Mouse (Mus musculus) regulatory T cell (primary cell): ENCODE data around the gene Rnf215.
"Not testable (repeated sequence)": the region's sequence is repeated elsewhere in the genome, so short reads cannot be mapped to it uniquely, and the experiment has no call there.

ENCODE experiments used
- in situ Hi-C: fragments of 300-600 bp; cut with MboI, MseI; formaldehyde crosslinking; loops from one replicate; pipeline ENCODE4 v1.15.1; 2025; ENCODE audit warnings: high pct_unique_total_duplicates

Rnf215 gene

DNA sequence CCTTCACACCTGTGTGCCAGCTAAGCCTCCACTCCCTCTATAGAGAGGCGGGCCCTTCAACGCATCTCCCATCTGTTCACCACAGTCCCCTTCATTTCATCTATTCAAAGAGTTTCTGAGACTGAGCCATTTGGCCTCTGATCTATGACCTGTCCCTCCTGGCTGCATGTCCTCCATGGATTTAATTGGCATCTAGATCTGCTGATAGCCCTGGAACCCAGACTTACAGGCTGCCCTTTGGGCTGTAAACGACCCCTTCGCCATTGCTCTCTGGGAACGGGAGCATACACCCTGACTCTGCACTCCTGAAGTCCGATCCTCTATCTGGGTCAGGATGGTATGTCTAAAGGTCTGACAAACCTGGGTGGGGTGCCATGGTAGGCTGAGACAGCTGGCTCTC, 22.1 kb upstream of the Rnf215 start:
- in situ Hi-C loops: no loop called here

DNA sequence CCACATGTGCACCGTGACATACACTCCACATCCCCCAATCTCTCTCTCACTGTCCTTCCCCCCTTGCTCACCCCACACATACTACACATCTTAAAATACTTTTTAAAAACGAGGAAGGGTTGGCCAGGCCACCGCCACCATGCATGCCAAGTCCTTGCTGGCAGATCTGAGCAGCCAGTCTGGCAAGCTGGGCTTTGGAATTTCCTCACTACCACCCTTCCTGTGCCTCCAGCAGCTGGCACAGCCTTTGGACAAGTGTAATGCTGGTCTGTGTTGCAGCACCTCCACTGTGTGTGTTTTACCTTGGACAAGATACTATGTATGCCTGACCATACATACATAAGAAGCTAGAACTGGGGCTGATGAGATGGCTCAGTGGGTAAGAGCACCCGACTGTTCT, 21.5 kb upstream of the Rnf215 start:
- in situ Hi-C loops: no loop called here

DNA sequence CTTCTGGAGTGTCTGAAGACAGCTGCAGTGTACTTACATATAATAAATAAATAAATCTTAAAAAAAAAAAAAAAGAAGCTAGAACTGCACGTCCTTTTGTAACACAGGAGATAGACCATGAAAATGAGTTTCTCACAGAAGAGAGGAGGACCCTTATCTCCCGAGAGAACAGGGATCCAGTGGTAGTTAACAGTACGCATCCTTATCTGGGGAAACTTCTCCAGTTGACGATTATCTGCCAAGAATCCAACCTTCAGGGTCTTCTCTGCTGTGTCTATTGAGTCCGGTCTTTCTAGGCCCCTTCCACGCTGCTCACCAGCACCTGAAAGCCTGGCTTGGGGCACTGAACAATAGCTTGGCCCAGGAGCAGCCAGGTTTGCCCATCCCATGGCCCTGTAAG, 21.0 kb upstream of the Rnf215 start:
- in situ Hi-C loops: no loop called here

DNA sequence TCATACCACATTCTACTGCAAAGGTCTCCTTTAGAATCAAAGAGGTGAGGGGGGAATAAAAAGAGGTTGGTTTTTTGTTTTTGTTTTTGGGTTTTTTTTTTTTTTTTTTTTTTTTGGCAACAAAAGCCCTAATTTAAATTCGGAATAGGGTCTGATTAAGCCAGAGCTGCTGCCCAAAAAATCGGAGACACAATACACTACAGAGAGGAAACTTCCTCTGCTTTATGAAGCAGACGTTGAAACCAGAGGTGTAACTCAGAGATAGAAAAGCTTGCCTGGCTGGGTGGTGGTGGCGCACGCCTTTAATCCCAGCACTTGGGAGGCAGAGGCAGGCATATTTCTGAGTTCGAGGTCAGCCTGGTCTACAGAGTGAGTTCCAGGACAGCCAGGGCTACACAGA, 20.5 kb upstream of the Rnf215 start:
- in situ Hi-C loops: not testable (repeated sequence)

DNA sequence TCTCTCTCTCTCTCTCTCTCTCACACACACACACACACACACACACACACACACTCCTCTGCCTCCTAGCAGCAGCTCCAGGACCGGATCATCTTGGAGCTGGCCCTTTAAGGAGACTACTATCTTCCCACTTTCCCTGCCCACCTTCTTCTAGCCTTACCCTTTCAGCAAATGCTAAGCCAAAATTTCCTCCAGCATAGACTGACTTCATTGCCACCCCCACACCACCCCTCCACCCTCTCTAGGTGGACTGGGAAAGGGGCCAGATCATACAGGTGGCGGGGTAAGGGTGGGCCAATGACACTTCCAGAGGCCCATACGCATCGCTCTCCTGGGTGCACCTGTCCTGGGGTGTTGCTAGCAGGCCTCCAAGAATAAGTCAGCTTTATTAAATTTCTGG, 19.6 kb upstream of the Rnf215 start:
- in situ Hi-C loops: no loop called here

DNA sequence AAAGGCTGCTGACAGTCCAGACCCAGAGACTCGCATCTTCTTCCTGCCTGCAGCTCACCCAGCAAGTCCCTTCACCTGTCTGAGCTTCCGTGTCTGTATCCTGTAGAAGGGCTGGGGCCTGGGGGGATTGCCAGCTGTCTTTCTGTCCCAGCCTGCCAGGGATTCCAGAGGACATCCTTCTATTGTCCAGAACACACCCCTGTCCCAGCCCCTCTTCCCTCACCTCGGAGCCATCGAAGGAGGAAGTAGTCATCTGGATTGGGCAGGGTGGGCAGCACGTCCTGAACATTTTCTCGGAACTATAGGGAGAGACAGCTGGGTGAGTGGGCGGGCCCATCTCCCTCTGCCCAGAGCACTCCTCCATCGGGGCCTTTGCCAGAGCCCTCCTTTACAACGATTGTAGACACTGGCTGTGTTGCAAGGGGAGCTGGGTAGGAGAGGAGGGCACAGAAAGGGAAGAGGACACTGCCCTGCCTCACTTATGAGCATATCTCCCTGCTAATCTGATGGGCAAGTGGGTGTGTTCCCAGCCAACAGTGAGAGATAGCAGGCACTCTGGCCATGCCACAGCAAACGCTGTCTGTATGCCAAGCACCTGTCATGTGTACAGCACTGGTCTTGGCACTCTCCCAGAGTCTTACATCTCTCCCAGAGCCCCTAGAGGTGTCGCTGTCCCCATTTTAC, 18.4 kb upstream of the Rnf215 start:
- in situ Hi-C loops: no loop called here

DNA sequence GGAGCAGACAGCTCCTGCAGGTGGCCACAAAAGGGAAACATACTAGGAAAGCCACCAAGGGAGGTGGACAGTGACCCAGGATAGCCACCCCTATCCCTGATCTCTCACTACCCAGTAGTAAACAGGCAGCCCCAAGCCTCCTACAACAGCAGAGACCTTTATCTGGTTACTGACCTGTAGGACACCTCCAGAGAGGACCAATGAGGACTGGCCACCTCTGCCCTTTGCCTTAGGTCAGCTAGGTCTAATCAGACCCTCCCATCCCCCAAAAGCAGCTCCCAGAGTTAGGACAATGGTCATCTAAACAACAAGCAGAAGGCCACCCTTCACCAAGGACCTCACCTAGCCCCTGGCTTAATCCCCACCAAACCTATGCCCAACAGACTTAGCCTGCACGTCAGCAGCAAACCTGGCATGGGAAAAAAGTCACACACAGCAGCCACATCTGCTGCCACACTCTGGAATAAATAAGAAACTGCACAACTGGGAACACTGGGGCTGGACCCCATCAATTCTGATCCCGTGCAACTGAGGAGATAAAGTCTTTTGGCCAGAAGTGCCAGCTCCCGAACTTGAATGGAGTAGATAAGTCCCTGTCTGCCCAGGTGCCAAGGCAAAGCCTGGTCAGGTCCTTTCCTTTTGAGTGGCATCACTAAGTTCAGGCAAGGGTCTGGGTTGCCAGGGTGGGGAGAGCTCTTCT, 17.5 kb upstream of the Rnf215 start:
- in situ Hi-C loops: no loop called here

DNA sequence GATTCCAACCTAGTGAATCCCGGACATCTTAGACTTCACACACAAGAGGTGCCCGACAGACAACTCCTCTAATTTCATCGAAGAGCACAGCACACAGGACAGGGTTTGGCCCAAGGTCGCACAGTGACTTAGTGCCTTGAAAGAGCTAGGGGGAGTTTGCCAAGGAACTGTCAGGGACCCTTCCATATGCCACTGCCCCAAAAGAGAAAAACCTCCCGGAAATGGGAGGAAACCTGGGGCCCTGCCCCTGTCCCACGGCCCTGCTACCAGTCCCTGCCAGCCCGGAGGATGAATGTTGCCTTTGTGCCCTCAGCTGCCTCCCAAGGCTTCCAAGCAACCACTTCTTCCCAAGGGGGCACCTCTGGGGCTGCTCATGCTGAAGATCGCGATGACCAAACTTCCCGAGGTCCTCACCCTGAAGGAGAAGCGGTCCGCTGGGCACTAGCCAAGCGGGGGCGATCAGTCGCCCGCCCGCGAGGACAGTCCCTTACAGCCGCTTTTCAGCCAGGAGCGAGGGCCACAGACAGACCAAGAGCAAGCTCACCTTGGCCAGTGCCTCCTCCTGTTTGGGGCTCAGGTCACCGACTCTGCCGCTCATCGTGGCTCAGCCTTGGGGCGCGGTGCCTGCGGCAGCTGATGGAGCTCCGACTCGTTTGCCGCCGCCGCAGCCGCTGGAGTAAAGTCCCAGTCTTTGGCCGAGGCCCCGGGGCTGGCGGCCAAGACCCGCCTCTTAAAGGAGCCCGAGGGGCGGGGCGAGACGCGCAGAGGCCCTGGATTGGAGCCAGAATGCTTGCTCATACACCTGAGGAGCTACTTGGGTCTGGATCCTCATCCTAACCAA, 16.7 kb upstream of the Rnf215 start:
- in situ Hi-C loops: no loop called here

DNA sequence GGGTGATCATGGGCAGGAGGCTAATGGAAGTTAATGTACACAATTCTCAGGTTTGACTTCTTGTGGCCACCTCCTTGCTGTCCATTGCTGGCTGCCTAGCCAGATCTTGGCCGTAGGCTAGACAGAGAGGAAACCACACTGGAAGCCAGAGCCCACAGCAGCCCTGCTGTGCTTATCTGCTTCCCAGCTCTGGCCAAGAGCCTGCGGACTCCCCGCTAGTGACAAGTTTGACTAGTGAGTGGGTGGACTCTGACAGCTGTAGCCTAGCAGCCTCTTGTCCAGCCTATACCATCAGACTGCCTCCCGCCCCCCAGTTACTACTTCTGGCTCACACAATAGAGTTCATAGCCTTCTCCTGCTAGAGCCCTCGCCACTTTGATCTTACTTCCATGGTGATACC, 15.4 kb upstream of the Rnf215 start:
- in situ Hi-C loops: no loop called here

DNA sequence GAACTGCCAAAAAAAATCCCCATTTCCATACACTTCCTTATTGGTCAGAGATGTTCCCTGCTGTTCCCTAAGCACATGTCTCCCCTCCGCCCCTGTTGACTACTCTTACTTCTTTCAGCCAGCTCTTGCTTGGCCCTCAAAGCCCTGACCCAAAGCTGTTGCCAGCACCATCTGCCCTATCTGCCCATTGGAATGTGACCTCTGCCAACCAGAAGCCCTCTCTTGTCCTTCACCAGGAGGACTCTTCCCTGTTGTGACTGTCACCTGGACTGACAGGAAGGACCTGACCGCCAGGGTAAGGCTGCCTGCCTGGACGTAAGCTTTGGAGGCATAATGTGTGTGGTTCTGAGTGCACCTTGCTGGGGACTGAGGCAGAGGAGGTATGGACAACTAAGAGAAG, 13.3 kb upstream of the Rnf215 start:
- in situ Hi-C loops: no loop called here

DNA sequence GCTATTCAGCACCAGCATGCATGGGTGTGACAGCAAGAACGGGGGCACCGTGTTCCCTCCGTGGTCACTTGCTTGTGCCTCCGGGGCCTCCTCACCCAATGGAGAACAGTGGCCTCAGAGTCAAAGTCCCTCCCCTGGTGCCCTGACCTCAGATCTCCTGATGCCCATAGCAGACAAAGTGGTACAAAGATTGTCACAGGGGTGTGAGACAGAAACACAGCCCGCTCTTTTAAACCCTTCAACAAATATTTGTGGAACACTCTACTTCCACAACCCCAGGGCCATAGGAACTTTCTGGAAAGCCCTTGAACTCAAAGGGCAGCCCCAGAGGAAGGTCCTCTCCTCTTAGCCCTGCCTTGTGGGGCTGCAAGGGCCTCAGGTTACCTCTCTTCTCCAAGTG, 12.8 kb upstream of the Rnf215 start:
- in situ Hi-C loops: no loop called here

DNA sequence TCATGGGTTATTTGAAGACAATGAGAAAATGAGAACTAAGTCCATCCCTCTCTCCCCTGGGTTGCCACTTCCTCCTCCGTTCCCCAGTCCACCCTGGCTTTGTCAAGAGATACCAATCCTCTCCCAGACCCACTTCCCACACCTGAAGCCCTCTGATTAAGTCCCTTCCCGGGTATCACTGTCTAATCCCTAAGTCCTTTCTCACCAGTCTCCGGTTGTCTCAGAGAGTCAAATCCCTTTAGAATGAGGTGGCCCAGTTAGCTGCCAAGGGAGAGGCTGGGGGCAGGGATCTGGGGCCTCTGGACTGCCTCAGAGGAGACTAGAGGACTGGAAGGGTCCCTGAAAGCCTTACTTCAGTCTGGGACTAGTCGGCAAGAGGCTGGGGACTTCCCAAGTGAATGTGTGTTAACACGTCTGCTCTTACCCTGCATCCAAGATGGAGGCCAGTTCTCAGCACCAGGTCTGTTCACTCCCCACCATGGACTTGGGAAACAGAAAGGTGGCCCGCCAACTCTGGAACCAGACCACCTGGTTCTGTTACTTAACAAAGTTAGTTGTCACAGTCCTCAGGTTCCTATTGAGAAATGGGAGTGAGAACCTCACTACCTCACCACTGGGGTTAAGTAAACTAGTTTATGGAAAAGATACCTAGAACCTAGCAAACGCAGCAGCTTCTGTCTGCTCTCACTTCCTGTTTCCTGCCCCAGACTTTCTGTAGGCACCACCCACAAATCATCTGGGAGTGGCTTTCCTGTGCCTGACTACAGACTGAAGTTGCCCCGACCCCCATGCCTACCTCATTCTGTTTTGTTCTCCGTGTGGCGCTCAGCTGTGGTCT, 12.0 kb upstream of the Rnf215 start, which contains the start of gene Sec14l2:
Gene Sec14l2, minus strand, starts transcription at position 674 of the 838 bp plus-strand sequence.
- in situ Hi-C loops: no loop called here

DNA sequence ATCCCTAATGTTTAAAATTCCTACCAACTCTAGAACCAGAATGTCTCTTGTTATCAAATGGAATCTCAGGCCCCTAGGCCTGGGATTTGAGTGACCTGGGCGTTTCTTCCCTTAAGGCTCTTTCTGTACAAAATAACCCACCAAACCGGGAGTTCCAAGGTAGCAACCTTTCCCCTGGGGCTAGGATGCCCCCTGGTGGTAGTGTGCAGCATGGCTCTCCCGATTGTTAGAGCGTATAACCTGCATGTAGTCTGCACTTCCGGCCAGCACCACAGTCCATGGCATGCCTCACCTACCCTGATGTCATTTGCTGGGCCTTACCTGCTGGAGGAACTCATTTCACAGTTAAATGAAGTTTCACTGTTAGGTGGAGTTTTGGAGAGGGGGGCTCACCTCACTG, 11.1 kb upstream of the Rnf215 start:
- in situ Hi-C loops: no loop called here

DNA sequence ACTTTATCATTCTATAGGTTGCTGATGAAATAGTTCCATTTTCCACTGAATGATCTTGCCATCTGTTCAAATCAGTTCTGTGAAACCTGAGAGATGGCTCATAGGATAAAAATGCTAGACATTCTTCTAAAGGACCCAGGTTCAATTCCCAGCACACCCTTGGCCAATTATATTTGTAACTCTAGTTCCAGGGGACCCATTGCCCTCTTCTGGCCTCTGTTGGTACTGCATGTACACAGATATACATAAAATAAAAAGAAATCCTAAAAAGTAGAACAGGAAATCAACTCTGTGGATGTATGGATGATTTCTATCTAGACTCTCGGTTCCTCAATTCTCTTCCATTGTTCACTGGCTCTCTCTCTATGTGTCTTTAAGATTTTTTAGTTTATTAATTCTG, 7.9 kb upstream of the Rnf215 start:
- in situ Hi-C loops: no loop called here

DNA sequence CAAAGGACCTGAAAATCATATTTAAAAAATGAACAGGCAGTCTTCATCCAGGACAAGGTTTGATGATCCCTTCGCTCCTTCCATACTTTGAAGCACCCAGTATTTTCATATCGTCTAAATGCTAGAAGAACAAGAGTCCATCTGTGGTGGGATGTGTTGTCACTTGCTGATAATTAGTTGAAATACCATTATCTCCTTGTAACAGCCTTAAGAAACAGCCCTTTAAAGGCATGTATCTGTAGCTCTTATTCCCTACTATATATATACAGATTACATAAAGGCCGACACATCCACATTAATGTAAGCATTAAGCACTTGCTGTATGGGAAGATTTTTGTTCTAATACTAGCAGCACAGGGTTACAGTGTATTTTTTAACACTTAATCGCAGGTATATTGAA, 6.5 kb upstream of the Rnf215 start:
- in situ Hi-C loops: not testable (repeated sequence)

DNA sequence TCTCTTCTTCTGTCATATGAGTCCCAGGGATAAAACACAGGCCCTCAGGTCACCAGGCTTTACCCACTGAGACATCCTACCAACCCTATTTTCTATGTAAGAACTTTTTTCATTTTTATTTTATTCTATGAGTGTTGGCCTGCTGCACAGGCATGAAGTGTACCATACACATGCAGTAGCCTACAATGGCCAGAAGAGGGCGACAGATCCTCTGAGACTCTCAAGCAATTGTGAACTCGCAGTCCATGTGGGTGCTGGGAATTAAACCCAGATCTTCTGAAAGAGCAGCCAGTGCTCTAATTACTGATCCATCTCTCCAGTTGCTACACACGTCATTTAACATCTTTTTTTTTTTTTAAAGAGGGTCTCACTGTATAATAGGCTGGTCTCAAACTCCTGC, 1.6 kb upstream of the Rnf215 start:
- in situ Hi-C loops: loop anchor here (10.0 kb wide), 1 partner anchor 441 kb away; no protein-coding TSS in a partner anchor

DNA sequence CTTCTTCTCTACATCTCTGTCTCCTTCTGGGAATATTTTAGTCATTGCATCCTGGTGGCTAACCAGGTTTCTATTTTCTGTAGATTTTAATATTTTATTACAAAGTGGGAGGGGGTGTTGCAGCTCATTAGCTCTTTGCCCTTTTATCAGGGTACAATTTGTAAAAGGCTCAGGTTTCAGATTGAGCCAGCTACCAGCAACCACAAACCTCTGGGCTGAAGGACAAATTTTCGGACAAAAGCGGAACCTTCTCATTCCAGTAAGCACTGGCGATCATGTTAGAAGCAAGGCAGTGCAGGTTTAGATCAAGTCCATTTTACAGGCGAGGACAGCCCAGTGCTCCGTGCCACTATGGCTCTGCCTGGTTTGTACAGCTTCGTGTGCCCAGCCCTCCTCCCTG, 602 bp upstream of the Rnf215 start:
- in situ Hi-C loops: loop anchor here (10.0 kb wide), 1 partner anchor 440 kb away; no protein-coding TSS in a partner anchor

DNA sequence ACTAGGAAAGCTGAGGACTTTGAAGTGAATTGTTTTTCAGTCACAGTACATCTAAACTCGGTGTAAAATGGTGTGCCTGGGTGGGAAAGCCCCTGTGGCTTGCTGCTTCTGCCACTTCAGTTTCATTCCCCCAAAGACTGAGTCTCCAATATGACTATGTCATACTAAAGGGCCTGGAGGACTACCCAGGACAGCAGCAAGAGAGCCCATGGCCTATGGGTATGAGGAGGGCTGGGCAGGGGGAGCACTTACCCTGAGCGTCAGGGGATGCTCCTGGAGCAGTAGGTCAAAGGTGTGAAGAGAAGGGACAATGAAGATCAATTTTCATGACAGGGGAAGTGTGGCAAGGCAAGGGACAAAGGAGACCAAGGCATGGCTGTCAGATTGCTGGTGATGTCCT, 4.0 kb downstream of the Rnf215 start:
- in situ Hi-C loops: loop anchor here (5.0 to 10.0 kb wide), 3 partner anchors 42 to 436 kb away; partner anchors contain the start of gene Mtfp1

DNA sequence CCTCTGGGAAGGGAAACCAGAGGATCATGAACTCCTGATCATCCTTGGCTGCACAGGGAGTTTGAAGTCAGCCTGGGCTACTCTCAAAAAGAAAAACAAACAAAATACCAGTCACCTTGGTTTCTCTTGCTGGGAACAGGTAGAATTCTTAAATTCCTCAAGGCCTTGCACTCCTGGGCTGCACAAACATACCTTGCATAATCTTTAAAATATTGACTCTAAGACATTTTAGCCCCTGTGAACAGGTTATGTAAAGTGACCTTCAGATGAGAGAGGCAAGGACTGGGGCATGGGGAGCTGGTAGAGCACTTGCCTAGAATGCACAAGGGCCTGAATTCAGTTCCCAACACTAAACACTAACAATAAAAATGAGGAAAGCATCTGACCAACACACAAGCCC, 6.5 kb downstream of the Rnf215 start:
- in situ Hi-C loops: no loop called here

DNA sequence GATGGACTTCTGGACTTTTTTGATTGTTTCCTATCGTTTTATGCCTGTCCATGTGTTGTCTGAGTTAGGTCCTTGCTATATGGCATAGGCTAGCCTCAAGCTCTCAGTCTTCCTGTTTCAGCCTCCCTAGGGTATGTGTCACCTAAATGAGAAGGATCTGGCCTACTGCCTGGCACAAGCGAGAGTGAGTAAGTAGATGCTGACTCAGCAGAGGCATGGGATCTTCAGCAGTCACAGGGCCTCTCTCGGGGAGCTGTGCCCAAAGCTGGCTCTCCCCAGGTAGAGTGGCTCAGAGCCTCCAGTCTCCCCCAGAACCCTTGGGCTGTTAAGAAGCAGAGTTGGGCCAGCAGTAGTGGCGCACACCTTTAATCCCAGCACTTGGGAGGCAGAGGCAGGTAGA, 7.3 kb downstream of the Rnf215 start:
- in situ Hi-C loops: no loop called here

DNA sequence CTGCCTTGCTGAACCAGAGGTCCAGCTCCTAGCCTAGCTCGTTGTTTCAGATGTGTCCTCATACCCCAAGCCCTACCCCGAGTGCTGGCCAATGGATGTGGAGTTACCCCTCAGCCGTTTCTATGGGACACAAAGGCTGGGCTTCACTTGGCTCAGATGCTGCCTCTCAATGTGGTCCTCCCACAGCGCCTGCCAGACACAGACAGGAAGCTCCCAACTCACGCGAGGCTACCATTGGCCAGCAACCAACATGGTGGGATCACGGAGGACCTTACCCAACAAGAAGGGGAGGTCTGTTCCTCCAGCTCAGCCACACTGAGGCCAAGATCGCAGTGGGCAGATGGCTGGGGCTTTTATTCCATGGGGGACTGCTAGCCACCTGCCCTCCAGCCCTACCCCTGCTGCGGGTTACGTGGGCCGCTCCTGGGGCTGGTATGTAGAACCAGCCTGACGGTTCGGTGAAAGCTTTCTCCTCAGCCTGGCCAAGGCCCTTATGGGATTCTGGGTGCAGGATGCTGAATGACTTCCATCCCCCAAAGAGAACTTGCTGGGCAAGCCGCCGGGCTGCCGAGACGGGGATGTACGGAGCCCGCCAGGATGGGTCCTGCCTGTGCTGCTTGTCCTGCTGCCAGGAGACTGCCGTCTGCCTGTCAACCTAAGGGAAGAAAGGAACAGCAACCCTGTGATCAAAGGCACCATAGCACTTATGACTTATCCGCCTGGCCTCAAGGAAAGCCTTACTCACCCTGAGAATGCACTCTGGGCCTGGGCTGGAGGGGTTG, 8.5 kb downstream of the Rnf215 start:
- in situ Hi-C loops: no loop called here
